Mouse (Mus musculus): Measurements from ENCODE around the gene Elmsan1. TPM values are rescaled to one million over a fixed set of nuclear protein-coding genes. Genes with fewer than 3 reads are reported as not detected.

The Elmsan1 gene
- total and polyA plus RNA-seq, 3 experiments, result 21.4 to 140 (median 66.7) TPM

DNA sequence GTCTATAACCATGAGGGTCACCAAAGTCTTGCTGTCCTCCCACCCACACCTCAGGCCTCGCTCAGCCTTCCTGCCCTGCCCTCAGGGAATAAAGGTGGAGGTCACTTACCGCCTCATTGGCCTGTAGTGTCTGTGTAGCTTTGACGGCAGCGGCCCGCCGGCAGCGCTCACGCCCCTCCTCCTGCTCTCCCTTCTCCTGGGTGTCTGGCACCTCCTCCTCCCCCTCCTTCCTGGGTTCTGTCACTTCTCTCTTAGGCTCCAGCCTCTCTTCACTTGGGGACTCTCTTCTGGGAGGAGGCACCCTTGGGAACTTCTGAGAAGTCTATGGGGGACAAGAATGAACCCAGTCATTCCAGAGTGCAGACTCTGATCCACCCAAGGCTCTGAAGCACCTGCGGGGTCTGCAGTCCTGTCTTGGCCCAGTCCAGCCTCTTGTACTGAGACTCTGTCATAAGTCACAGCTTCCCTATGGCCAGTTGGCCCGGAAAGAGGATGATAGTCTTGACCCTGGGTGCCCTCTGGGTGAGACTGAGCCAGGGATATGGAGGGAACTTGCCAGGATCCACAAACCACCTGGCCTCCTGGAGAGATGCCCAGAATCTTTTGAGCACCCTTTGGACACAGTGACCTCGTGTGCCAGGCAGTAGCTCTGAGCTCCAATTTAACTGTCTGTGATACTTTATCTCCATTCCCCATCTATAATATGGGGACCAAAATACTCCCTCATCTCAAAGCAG lies 63.7 kb downstream of the Elmsan1 start:
- H3K27me3 ChIP-seq (ENCODE audit: insufficient read depth, low read length), result no peaks in the 10 kb centered on the region
- no peaks in the 10 kb centered on the region for H3K9me3 ChIP-seq (replicated peaks)
- H3K4me3 ChIP-seq (ENCODE audit: low read depth, low read length), result no peak overlapping the region
- DNase-seq (ENCODE audit: low spot score), result no peak
- no peak for ATAC-seq (ENCODE audit: extremely low read depth, insufficient number of reproducible peaks, low FRiP score, poor library complexity, severe bottlenecking)
- H3K4me1 ChIP-seq (ENCODE audit: insufficient read depth, low read depth, low read length), result peaks cover 61% of the 10 kb centered on the region
- TF ChIP-seq GATA1 (IDR thresholded peaks at IDR 0.05; ENCODE audit: borderline replicate concordance, low read length) (no peak), CTCF (IDR thresholded peaks at IDR 0.05; ENCODE audit: low read depth, low read length) (no peak)
- H3K36me3 ChIP-seq (replicated peaks), result peaks cover 100% of the 10 kb centered on the region

DNA sequence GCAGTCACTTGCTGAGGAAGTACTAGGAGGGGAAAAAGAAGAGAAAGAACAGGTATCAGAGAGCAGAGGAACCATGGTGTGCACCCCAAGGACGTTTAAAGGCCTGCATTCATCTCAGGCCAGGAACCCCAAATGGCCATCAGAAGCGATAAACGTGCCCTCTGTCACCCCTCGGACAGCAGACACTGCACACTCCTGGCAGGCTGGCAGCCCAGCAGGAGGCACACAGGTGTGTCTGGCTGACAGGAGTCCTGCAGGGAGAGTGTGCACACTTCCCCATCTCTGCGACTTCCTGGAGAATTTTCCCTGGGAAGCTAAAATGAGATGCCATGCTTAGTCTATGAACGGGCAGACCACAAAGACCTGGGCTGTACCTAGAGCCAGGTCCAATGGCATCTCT lies 65.3 kb downstream of the Elmsan1 start:
- TF ChIP-seq GATA2 (IDR thresholded peaks at IDR 0.05; ENCODE audit: borderline replicate concordance, low read depth, low read length) (no peak), POLR2AphosphoS5 (IDR thresholded peaks at IDR 0.05; ENCODE audit: insufficient replicate concordance, low read depth, low read length) (no peak), GATA1 (IDR thresholded peaks at IDR 0.05; ENCODE audit: borderline replicate concordance, low read length) (no peak), CTCF (IDR thresholded peaks at IDR 0.05; ENCODE audit: low read depth, low read length) (no peak), TAL1 (conservative IDR thresholded peaks at IDR 0.05; ENCODE audit: low read depth, low read length) (no peak)
- Histone ChIP-seq H3K36me3 (replicated peaks) (peaks cover 96% of the 10 kb centered on the region), H3K4me3 (ENCODE audit: low read depth, low read length) (no peak overlapping the region), H3K4me1 (ENCODE audit: insufficient read depth, low read depth, low read length) (peaks cover 63% of the 10 kb centered on the region), H3K27me3 (ENCODE audit: insufficient read depth, low read length) (no peaks in the 10 kb centered on the region), H3K9me3 (replicated peaks) (no peaks in the 10 kb centered on the region)
- ATAC-seq (ENCODE audit: extremely low read depth, insufficient number of reproducible peaks, low FRiP score, poor library complexity, severe bottlenecking) (no peak), DNase-seq (ENCODE audit: low spot score) (no peak)

DNA sequence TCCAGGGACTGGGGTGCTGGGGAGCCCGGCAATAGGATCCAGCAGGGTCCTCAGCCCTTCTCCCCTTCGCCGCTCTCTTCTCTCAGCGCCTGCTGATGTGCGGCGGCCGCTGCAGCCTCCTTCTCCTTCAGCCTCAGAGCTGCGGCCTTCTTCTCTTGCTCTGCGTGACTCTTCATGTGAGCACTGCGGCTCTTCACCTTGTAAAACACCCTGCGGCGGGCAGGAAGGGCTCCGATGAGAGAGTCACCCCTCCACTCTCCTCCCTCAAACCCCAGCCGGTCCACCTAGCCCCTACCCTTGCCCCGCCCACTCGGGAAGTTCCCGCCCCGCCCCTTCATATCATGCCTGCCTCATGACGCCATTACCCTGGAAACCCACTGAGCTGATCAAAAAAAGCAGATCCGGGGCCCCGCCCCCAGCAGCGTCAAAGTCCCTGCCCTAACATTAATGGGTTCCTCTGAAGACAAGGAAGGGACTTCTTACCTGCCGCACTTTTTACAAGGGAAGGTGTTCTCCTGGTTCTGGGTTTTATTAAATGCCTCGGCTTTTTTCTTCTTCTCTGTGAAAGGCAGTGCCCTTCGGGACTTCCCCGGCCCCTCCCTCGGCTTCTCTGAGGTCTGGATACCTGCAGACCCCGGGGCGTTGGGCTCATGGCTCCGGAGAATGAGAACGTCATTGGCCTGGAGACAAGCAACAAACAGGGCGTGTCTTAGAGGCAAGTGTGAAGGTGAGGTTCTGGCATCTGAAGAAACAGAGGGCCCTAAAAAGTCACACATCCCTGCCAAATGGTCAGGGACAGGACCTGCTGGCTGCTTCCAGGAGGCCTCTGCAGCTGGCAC lies 66.1 kb downstream of the Elmsan1 start:
- no peak for TF ChIP-seq GATA1 (IDR thresholded peaks at IDR 0.05; ENCODE audit: borderline replicate concordance, low read length)
- no peak for TF ChIP-seq CTCF (IDR thresholded peaks at IDR 0.05; ENCODE audit: low read depth, low read length)
- no peak for TF ChIP-seq POLR2AphosphoS5 (IDR thresholded peaks at IDR 0.05; ENCODE audit: insufficient replicate concordance, low read depth, low read length)
- peaks cover 96% of the 10 kb centered on the region for H3K36me3 ChIP-seq (replicated peaks)
- no peak for ATAC-seq (ENCODE audit: extremely low read depth, insufficient number of reproducible peaks, low FRiP score, poor library complexity, severe bottlenecking)

GRCm38 (mm10) chr12:84151911-84152310 lies 66.8 kb downstream of the Elmsan1 start:
- Histone ChIP-seq H3K9me3 (replicated peaks) (no peaks in the 10 kb centered on the region; the same call in 1 of the 2 replicates), H3K4me3 (ENCODE audit: low read depth, low read length) (no peak overlapping the region; the same call in 1 of the 2 replicates), H3K4me1 (ENCODE audit: insufficient read depth, low read depth, low read length) (peaks cover 78% of the 10 kb centered on the region), H3K27me3 (ENCODE audit: insufficient read depth, low read length) (no peaks in the 10 kb centered on the region; the same call in 1 of the 2 replicates), H3K36me3 (replicated peaks) (peaks cover 96% of the 10 kb centered on the region)
- ATAC-seq (ENCODE audit: extremely low read depth, insufficient number of reproducible peaks, low FRiP score, poor library complexity, severe bottlenecking) (no peak), DNase-seq (ENCODE audit: low spot score) (no peak)
- TF ChIP-seq CTCF (IDR thresholded peaks at IDR 0.05; ENCODE audit: low read depth, low read length), result no peak
- no peak for TF ChIP-seq GATA2 (IDR thresholded peaks at IDR 0.05; ENCODE audit: borderline replicate concordance, low read depth, low read length)
- TF ChIP-seq POLR2AphosphoS5 (IDR thresholded peaks at IDR 0.05; ENCODE audit: insufficient replicate concordance, low read depth, low read length), result no peak
- no peak for TF ChIP-seq GATA1 (IDR thresholded peaks at IDR 0.05; ENCODE audit: borderline replicate concordance, low read length)
- no peak for TF ChIP-seq TAL1 (conservative IDR thresholded peaks at IDR 0.05; ENCODE audit: low read depth, low read length)

More for the DNA sequence above, 66.1 kb downstream of the Elmsan1 start:
- no peak for DNase-seq (ENCODE audit: low spot score)
- Histone ChIP-seq H3K4me1 (ENCODE audit: insufficient read depth, low read depth, low read length) (peaks cover 72% of the 10 kb centered on the region), H3K27me3 (ENCODE audit: insufficient read depth, low read length) (no peaks in the 10 kb centered on the region), H3K4me3 (ENCODE audit: low read depth, low read length) (no peak overlapping the region), H3K9me3 (replicated peaks) (no peaks in the 10 kb centered on the region; the same call in 1 of the 2 replicates)

- Histone ChIP-seq H3K9me3 (replicated peaks) (no peaks in the 10 kb centered on the region; the same call in 1 of the 2 replicates), H3K4me3 (ENCODE audit: low read depth, low read length) (no peak overlapping the region), H3K4me1 (ENCODE audit: insufficient read depth, low read depth, low read length) (peaks cover 80% of the 10 kb centered on the region), H3K36me3 (replicated peaks) (peaks cover 92% of the 10 kb centered on the region), H3K27me3 (ENCODE audit: insufficient read depth, low read length) (no peaks in the 10 kb centered on the region; the same call in 1 of the 2 replicates)
- ATAC-seq (ENCODE audit: extremely low read depth, insufficient number of reproducible peaks, low FRiP score, poor library complexity, severe bottlenecking) (peak; percentile 52; the same call in 1 of the 2 replicates), DNase-seq (ENCODE audit: low spot score) (peak; percentile 78)
- no peak for TF ChIP-seq CTCF (IDR thresholded peaks at IDR 0.05; ENCODE audit: low read depth, low read length)
- no peak for TF ChIP-seq POLR2AphosphoS5 (IDR thresholded peaks at IDR 0.05; ENCODE audit: insufficient replicate concordance, low read depth, low read length)
- no peak; the same call in 1 of the 2 replicates for TF ChIP-seq TAL1 (conservative IDR thresholded peaks at IDR 0.05; ENCODE audit: low read depth, low read length)
- no peak for TF ChIP-seq GATA2 (IDR thresholded peaks at IDR 0.05; ENCODE audit: borderline replicate concordance, low read depth, low read length)
- TF ChIP-seq GATA1 (IDR thresholded peaks at IDR 0.05; ENCODE audit: borderline replicate concordance, low read length), result no peak
These were observed 67.7 kb downstream of the Elmsan1 start for GRCm38 (mm10) chr12:84150976-84151375.

DNA sequence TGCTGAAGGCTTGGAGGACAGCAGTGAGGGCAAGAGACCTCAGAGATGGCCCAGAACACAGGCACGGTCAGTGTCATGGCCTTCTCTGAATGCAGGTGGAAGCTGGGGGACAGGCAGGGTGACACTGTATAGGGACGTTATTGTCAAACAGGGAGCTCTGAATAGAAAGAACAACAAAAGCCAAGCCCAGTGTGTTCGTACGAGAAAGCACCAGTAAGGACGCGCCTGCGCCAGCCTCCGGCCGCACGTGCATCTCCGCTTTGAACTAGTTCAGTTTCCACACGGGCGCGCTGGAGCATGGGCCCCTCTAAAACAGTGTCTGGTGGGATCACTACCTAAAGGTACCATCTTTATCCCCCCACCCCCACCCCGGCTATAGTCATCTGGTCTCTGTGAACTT lies 68.7 kb downstream of the Elmsan1 start:
- Histone ChIP-seq H3K4me1 (ENCODE audit: insufficient read depth, low read depth, low read length) (peaks cover 80% of the 10 kb centered on the region), H3K36me3 (replicated peaks) (peaks cover 82% of the 10 kb centered on the region), H3K9me3 (replicated peaks) (no peaks in the 10 kb centered on the region; the same call in 1 of the 2 replicates), H3K4me3 (ENCODE audit: low read depth, low read length) (no peak overlapping the region), H3K27me3 (ENCODE audit: insufficient read depth, low read length) (no peaks in the 10 kb centered on the region; the same call in 1 of the 2 replicates)
- TF ChIP-seq GATA1 (IDR thresholded peaks at IDR 0.05; ENCODE audit: borderline replicate concordance, low read length) (no peak), GATA2 (IDR thresholded peaks at IDR 0.05; ENCODE audit: borderline replicate concordance, low read depth, low read length) (no peak), CTCF (IDR thresholded peaks at IDR 0.05; ENCODE audit: low read depth, low read length) (no peak), TAL1 (conservative IDR thresholded peaks at IDR 0.05; ENCODE audit: low read depth, low read length) (no peak), POLR2AphosphoS5 (IDR thresholded peaks at IDR 0.05; ENCODE audit: insufficient replicate concordance, low read depth, low read length) (no peak)
- DNase-seq (ENCODE audit: low spot score) (no peak), ATAC-seq (ENCODE audit: extremely low read depth, insufficient number of reproducible peaks, low FRiP score, poor library complexity, severe bottlenecking) (no peak)
